Mouse (Mus musculus): ENCODE measurements around the gene Olfr1388. TPM values are rescaled to one million over a fixed set of nuclear protein-coding genes. Genes with fewer than 3 reads are reported as not detected.
A peak's percentile ranks its signal among the peaks of the same experiment; 100 is the strongest.
"Not testable (repeated sequence)": the region's sequence is repeated elsewhere in the genome, so short reads cannot be mapped to it uniquely, and the experiment has no call there.

Gene Olfr1388
- total RNA-seq (2021): not detected

DNA sequence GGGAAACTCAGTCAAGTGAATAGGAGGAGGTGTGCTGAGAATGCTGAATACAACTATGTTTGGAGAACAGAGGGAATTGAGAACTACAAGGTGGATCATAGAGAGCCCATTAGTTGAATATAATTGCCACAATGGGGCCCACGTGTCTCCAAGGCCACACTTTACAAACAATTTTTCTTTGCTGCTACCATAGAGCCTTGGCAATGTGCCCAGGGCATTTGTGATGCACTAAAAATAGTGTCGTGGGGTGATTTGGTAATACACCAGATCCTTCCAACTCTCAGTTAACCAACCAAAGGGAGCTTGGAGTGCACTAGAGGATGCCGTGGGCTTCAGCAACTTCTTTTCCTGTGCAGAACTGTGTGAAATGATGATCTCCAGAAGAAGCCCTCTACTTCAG lies at the start of gene Olfr1388:
Gene Olfr1388 (plus strand): TSS at position 214 of the 400 bp plus-strand sequence.
- DNase-seq: peak; percentile 66

- DNase-seq: not testable (repeated sequence)
These were observed 43.7 kb upstream of the Olfr1388 start for GRCm38 (mm10) chr11:49392707-49393106.

GRCm38 (mm10) chr11:49406784-49407183 lies 29.6 kb upstream of the Olfr1388 start:
- no peak for DNase-seq

DNA sequence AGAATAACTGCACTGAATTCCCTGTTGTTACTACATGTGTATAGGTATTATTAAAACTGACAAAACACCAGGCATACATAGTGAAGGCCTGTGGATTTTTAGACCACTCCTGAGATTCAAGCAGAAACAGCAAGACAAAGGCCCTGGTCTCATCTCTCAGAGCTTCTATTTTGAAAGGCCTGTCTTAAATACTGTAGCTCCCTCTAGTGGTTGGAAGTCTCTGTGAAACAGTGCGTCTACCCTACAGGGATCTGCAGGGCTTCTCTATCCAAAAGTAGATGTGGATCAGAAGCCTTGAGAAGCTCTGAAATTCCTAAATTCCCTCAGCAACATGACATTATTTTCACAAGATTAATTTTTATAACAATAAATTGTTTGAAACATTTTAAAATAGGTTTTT lies 25.9 kb upstream of the Olfr1388 start:
- DNase-seq: peak; percentile 9

- no peak for DNase-seq
These were observed 13.7 kb upstream of the Olfr1388 start, which contains the start of gene Olfr1389 for GRCm38 (mm10) chr11:49422767-49423166. Gene Olfr1389 (plus strand): TSS chr11:49423067.

GRCm38 (mm10) chr11:49425257-49425927 lies 11.0 kb upstream of the Olfr1388 start:
- no peak for DNase-seq

DNA sequence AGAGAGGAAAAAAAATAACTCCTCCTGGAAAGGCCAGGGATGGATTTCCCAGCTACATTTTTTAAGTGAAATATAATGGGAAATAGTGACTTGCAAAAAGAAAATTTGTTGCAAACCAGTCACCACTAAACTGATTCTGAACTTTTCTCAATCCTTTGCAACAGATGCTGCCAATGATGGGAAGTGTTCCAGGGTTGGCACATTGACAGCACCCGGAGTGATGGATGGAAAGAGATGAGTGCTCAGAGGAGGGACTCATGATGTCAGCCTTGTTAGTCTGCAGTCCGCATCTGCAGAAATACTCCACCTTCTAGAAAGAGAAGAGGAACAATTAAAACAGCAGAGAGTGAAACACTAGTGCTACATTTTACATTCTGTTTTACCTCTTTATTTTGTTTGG lies 6.8 kb upstream of the Olfr1388 start:
- DNase-seq: no peak

DNA sequence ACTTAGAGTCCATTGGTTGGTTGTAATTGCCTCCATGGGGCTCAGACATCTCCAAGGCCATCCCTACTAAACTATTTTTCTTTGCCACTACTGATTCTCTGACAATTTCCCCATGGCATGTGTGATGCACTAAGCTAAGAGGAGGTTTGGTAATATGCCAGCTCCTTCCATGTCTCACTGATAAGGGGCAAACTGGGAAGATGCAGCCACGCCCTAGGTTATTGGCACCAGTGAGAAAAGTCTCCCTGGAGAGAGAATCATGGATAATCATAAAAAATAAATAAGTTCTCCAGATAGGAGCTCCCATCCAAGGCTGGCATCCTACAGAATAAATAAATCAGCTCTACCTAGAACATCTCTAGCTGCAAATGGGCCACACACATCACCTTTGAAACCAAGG lies 18.6 kb downstream of the Olfr1388 start, which contains the start of gene Olfr1387:
Gene Olfr1387 (plus strand): TSS at position 301 of the 400 bp plus-strand sequence.
- DNase-seq: no peak

GRCm38 (mm10) chr11:49464746-49465145 lies 28.3 kb downstream of the Olfr1388 start, which contains the start of gene Olfr1386:
Gene Olfr1386 (plus strand): TSS chr11:49465046.
- not testable (repeated sequence) for DNase-seq

- no peak for DNase-seq
These were observed 49.5 kb downstream of the Olfr1388 start for GRCm38 (mm10) chr11:49485973-49486372.

DNA sequence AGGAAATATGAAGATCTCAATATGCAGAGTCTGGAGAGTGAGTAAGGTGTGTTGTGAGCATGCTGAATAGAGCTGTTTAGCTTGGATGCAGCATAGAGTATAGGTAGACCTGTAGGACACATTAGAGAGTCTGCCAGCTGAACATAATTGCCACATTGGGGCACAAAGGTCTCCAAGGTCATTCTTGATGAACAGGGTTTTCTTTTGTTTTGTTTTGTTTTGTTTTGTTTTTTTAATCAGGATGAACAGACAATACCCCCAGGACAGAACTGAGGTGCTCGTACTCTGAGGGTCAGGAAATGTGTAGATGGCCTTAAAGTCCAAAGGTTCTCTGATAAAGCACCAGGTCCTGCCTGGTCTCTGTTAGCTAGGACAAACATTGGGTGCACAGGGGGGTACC lies 52.3 kb downstream of the Olfr1388 start, which contains the start of gene Olfr1385:
Gene Olfr1385 (plus strand): TSS at position 301 of the 400 bp plus-strand sequence.
- DNase-seq: not testable (repeated sequence)

Other genes starting within 250 kb of the Olfr1388 start
- 10 to 100 TPM; 38.4 to 40.3 TPM for gene Btnl9, start 249.5 kb upstream of the Olfr1388 start, total RNA-seq (2021)
- gene Zfp62, start 233.3 kb upstream of the Olfr1388 start, total RNA-seq (2021): 10 to 100 TPM; 37.2 to 37.7 TPM
- gene Mgat1, start 192.4 kb upstream of the Olfr1388 start, total RNA-seq (2021): 10 to 100 TPM; 71.2 to 76.7 TPM
- gene Olfr1393, start 158.3 kb upstream of the Olfr1388 start, total RNA-seq (2021): under 1 TPM; 0.23 to 0.33 TPM
- gene Olfr1392, start 151.3 kb upstream of the Olfr1388 start, total RNA-seq (2021): under 1 TPM in 1 of 2 experiments, not detected in 1; 0.11 TPM
- gene Olfr10, start 131.9 kb upstream of the Olfr1388 start, total RNA-seq (2021): not detected
- gene Olfr1391, start 113.9 kb upstream of the Olfr1388 start, total RNA-seq (2021): not detected
- not detected for gene Olfr1390, start 101.4 kb upstream of the Olfr1388 start, total RNA-seq (2021)
- not detected for gene Olfr1389, start 13.6 kb upstream of the Olfr1388 start, total RNA-seq (2021)
- gene Olfr1387, start 18.7 kb downstream of the Olfr1388 start, total RNA-seq (2021): not detected
- gene Olfr1386, start 28.4 kb downstream of the Olfr1388 start, total RNA-seq (2021): not detected
- gene Olfr1385, start 52.4 kb downstream of the Olfr1388 start, total RNA-seq (2021): not detected
- not detected for gene Olfr1384, start 70.1 kb downstream of the Olfr1388 start, total RNA-seq (2021)
- gene Olfr1383, start 83.0 kb downstream of the Olfr1388 start, total RNA-seq (2021): under 1 TPM; 0.36 to 0.79 TPM
- gene Olfr1382, start 91.6 kb downstream of the Olfr1388 start, total RNA-seq (2021): not detected
- gene Olfr1381, start 106.8 kb downstream of the Olfr1388 start, total RNA-seq (2021): not detected
- gene Olfr1380, start 120.3 kb downstream of the Olfr1388 start, total RNA-seq (2021): not detected
- gene Flt4, start 172.6 kb downstream of the Olfr1388 start, total RNA-seq (2021): 10 to 100 TPM; 14.7 to 19.0 TPM
- gene Scgb3a1, start 227.0 kb downstream of the Olfr1388 start, total RNA-seq (2021): not detected